Mouse (Mus musculus): ENCODE results near the gene Capns1.

- TF ChIP-seq CTCF (IDR thresholded peaks at IDR 0.05; ENCODE audit: low read depth) (no peak), EP300 (IDR thresholded peaks at IDR 0.05; ENCODE audit: low read depth) (no peak)
Observed at GRCm38 (mm10) chr7:30200200-30200599, 1.6 kb upstream of the Capns1 start.

Data from heart, postnatal 0 days (tissue).